Mouse (Mus musculus) limb, embryonic 14.5 days (tissue): ENCODE measurements around the gene Gm4353. TPM values are rescaled to one million over a fixed set of nuclear protein-coding genes. Genes with fewer than 3 reads are reported as not detected.

Experiments used
- ATAC-seq: fragments of 200-750 bp; cut with Nextera tagmentation; 2 replicates; pipeline ENCODE4 v1.8.0; 2017; ENCODE audit warnings: low read depth, moderate number of reproducible peaks, moderate TSS enrichment; ENCODE audit not compliant: low FRiP score
- DNase-seq: peaks from one replicate; pipeline ENCODE4 v3.0.0-alpha.2; 2015; ENCODE audit warnings: low spot score
- H3K27ac ChIP-seq: fragments of 300-500 bp; sonication (generic); replicated peaks from 2 replicates; pipeline ENCODE4 v1.5.1; 2014; ENCODE audit warnings: low read depth, mild to moderate bottlenecking, low read length, moderate library complexity, mixed read lengths
- H3K27me3 ChIP-seq: fragments of 300-500 bp; sonication (generic); 2 replicates; pipeline ENCODE4 v1.6.1; 2014; ENCODE audit warnings: low read length, mixed read lengths; ENCODE audit not compliant: control insufficient read depth, insufficient read depth
- H3K36me3 ChIP-seq: fragments of 300-500 bp; sonication (generic); 2 replicates; pipeline ENCODE4 v1.6.1; 2014; ENCODE audit warnings: mild to moderate bottlenecking, low read length, moderate library complexity, mixed read lengths; ENCODE audit not compliant: control insufficient read depth, insufficient read depth
- H3K4me1 ChIP-seq: fragments of 300-500 bp; sonication (generic); 2 replicates; pipeline ENCODE4 v1.6.1; 2014; ENCODE audit warnings: antibody characterized with exemption, low read length, mixed read lengths; ENCODE audit not compliant: control insufficient read depth, insufficient read depth
- H3K4me2 ChIP-seq: fragments of 300-500 bp; sonication (generic); replicated peaks from 2 replicates; pipeline ENCODE4 v1.6.1; 2014; ENCODE audit warnings: low read depth, mild to moderate bottlenecking, low read length, moderate library complexity; ENCODE audit not compliant: severe bottlenecking
- H3K4me3 ChIP-seq: fragments of 300-500 bp; sonication (generic); replicated peaks from 2 replicates; pipeline ENCODE4 v1.5.1; 2014; ENCODE audit warnings: low read length
- H3K9ac ChIP-seq: fragments of 300-500 bp; sonication (generic); 2 replicates; pipeline ENCODE4 v1.6.1; 2014; ENCODE audit warnings: mild to moderate bottlenecking, low read depth, low read length, moderate library complexity; ENCODE audit not compliant: severe bottlenecking
- H3K9me3 ChIP-seq: fragments of 300-500 bp; sonication (generic); 2 replicates; pipeline ENCODE4 v1.6.1; 2016; ENCODE audit warnings: low read length; ENCODE audit not compliant: control insufficient read depth
- POLR2A ChIP-seq: fragments of 200-500 bp; IDR thresholded peaks from 2 replicates; pipeline ENCODE4 v1.8.0; 2012; ENCODE audit warnings: inconsistent platforms, mild to moderate bottlenecking, moderate library complexity, borderline replicate concordance; ENCODE audit not compliant: insufficient read depth, insufficient read length; ENCODE audit errors: extremely low read depth
- WGBS: fragments of 180-500 bp; shearing (Covaris S2); extraction: QIAGEN DNeasy Blood & Tissue Kit; methylation state at CpG from one replicate; pipeline ENCODE4 v1.1.7; 2014; 5-methylcytosine and 5-hydroxymethylcytosine counted together
- polyA plus RNA-seq, 2 experiments: library from polyadenylated mRNA; depleted of rRNA in 1 of 2; stranded (reverse) in 1 of 2; unstranded in 1 of 2; fragments of >200 nt; fragmentation: Nextera tagmentation in 1 of 2; extraction: Ambion mirVana in 1 of 2; gene quantifications; 2 replicates each; pipeline versions ENCODE4 v1.2.1 to v1.2.3; 2012 to 2014

Gene Gm4353
- polyA plus RNA-seq, 2 experiments, result 0.79 to 1.1 TPM

DNA sequence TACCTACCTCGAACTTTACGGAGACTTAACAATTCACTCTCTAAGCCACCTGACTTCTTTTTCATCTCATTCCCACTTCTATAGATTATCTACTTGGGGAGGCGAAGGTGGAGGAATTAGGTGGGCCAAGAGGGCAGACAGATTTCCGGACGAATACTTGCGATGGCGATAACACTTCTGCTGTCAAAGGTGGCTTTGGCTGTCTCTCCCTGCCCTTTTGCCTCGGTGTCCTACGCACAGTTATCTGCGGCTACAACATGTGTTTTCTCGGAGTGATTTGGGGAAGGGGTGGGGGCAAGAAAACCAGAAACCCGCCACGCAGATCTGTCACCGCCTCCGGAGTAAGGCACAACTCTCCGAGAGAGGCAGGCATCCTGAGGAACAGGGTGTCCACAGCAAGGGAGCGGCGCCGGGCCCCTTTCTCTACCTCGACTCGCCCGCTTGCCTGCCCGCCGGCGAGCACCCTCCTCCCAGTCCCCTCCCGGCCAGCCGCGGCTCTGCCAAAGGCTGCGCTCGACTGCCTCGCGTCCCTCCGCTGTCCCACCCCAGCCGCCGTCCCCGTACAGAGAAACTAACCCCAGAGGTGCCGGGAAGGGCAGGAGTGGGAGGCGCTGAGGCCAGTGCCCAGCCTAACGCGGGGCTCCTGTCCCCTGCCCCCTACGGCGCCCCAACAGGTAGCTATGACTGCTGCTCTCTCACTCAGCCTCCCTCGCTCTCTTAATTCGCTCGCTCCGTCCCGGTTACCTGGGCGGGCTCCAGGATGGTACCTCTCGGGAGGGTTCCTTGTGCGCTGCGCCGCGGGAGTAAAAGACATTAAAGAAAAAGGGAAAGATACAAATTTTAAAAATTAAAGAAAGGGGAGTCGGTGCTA lies 50.8 kb downstream of the Gm4353 start:
- under 1% methylated on average over 47 of the region's 54 CpGs for WGBS
- Histone ChIP-seq H3K27me3 (peaks cover 38% of the 10 kb centered on the region), H3K4me3 (peak overlapping the region; percentile 54), H3K4me2 (peak overlapping the region; percentile 96), H3K4me1 (peaks cover 8% of the 10 kb centered on the region; the same call in 1 of the 2 replicates), H3K9ac (peak overlapping the region; percentile 75), H3K27ac (peak overlapping the region; percentile 92), H3K9me3 (no peaks in the 10 kb centered on the region), H3K36me3 (no peaks in the 10 kb centered on the region; the same call in 1 of the 2 replicates)
- TF ChIP-seq POLR2A, result 0 out of 2 replicates have a peak, but pooled peaks have one; percentile 23
- 0 out of 2 replicates have a peak, but pooled peaks have one; percentile 17 for ATAC-seq
- DNase-seq, result peak; percentile 14

Other genes with a start within 250 kb of the Gm4353 start
- 21.3 and 34.0 TPM in 2 replicates for gene Sox6, start 45.8 kb downstream of the Gm4353 start, polyA plus RNA-seq (2012; rRNA removed)
- 59.4 and 67.4 TPM in 2 replicates for gene Sox6, start 45.8 kb downstream of the Gm4353 start, polyA plus RNA-seq (2014; fragmentation: Nextera tagmentation; extraction: Ambion mirVana)
- gene 1110004F10Rik, start 45.2 kb downstream of the Gm4353 start, polyA plus RNA-seq (2012; rRNA removed), result 183 and 187 TPM in 2 replicates
- 283 and 299 TPM in 2 replicates for gene 1110004F10Rik, start 45.2 kb downstream of the Gm4353 start, polyA plus RNA-seq (2014; fragmentation: Nextera tagmentation; extraction: Ambion mirVana)
- gene Plekha7, start 223.7 kb upstream of the Gm4353 start, polyA plus RNA-seq (2012; rRNA removed), result 12.9 and 14.3 TPM in 2 replicates
- gene Plekha7, start 223.7 kb upstream of the Gm4353 start, polyA plus RNA-seq (2014; fragmentation: Nextera tagmentation; extraction: Ambion mirVana), result 9.2 and 9.9 TPM in 2 replicates
- 952 and 1,380 TPM in 2 replicates for gene Rps13, start 249.6 kb upstream of the Gm4353 start, polyA plus RNA-seq (2012; rRNA removed)
- gene Rps13, start 249.6 kb upstream of the Gm4353 start, polyA plus RNA-seq (2014; fragmentation: Nextera tagmentation; extraction: Ambion mirVana), result 930 and 1,010 TPM in 2 replicates